Mouse (Mus musculus) midbrain, postnatal 0 days (tissue): ENCODE data around the gene Mef2c. TPM values are rescaled to one million over a fixed set of nuclear protein-coding genes. Genes with fewer than 3 reads are reported as not detected.

Experiments used
- ATAC-seq: fragments of 200-750 bp; cut with Nextera tagmentation; 2 replicates; pipeline ENCODE4 v1.8.0; 2017; ENCODE audit warnings: moderate number of reproducible peaks, mild to moderate bottlenecking, moderate TSS enrichment, moderate library complexity; ENCODE audit not compliant: low FRiP score
- DNase-seq: peaks from one replicate; pipeline ENCODE4 v3.0.0-alpha.2; 2015; ENCODE audit warnings: low spot score
- H3K27ac ChIP-seq: fragments of 300-500 bp; sonication (generic); 2 replicates; pipeline ENCODE4 v1.5.1; 2014; ENCODE audit warnings: low read depth, mild to moderate bottlenecking, low read length, mixed read lengths
- H3K27me3 ChIP-seq: fragments of 300-500 bp; sonication (generic); 2 replicates; pipeline ENCODE4 v1.6.1; 2014; ENCODE audit warnings: low read length, control low read depth, mixed read lengths; ENCODE audit not compliant: insufficient read depth
- H3K36me3 ChIP-seq: fragments of 300-500 bp; sonication (generic); 2 replicates; pipeline ENCODE4 v1.6.1; 2014; ENCODE audit warnings: low read length, control low read depth, mixed read lengths; ENCODE audit not compliant: insufficient read depth
- H3K4me1 ChIP-seq: fragments of 300-500 bp; sonication (generic); 2 replicates; pipeline ENCODE4 v1.6.1; 2014; ENCODE audit warnings: mild to moderate bottlenecking, control low read depth, antibody characterized with exemption, low read length, mixed read lengths; ENCODE audit not compliant: insufficient read depth
- H3K4me2 ChIP-seq: fragments of 300-500 bp; sonication (generic); 2 replicates; pipeline ENCODE4 v1.6.1; 2014; ENCODE audit warnings: low read depth, mild to moderate bottlenecking, low read length, mixed read lengths; ENCODE audit not compliant: poor library complexity, severe bottlenecking
- H3K4me3 ChIP-seq: fragments of 300-500 bp; sonication (generic); 2 replicates; pipeline ENCODE4 v1.5.1; 2014; ENCODE audit warnings: low read depth, mild to moderate bottlenecking, low read length, moderate library complexity
- H3K9ac ChIP-seq: fragments of 300-500 bp; sonication (generic); replicated peaks from 2 replicates; pipeline ENCODE4 v1.6.1; 2014; ENCODE audit warnings: mild to moderate bottlenecking, low read length, moderate library complexity, mixed read lengths; ENCODE audit not compliant: poor library complexity, severe bottlenecking
- H3K9me3 ChIP-seq: fragments of 300-500 bp; sonication (generic); 2 replicates; pipeline ENCODE4 v1.6.1; 2016; ENCODE audit warnings: low read length, control low read depth
- CTCF ChIP-seq: IDR thresholded peaks from 2 replicates; pipeline ENCODE4 v1.5.1; 2016; ENCODE audit warnings: antibody characterized with exemption, mild to moderate bottlenecking
- WGBS: fragments of 180-500 bp; shearing (Covaris S2); extraction: QIAGEN DNeasy Blood & Tissue Kit; methylation state at CpG from one replicate; pipeline ENCODE4 v1.1.7; 2014; 5-methylcytosine and 5-hydroxymethylcytosine counted together
- polyA plus RNA-seq: library from polyadenylated mRNA; unstranded; fragments of >200 nt; fragmentation: Nextera tagmentation; extraction: Ambion mirVana; gene quantifications from 2 replicates; pipeline ENCODE4 v1.2.1, GENCODE M21; 2015
- total RNA-seq: library from RNA; depleted of rRNA; stranded (reverse); fragments of >200 nt; gene quantifications from 2 replicates; pipeline ENCODE4 v1.2.3, GENCODE M21; 2014

Gene Mef2c
- total and polyA plus RNA-seq, 2 experiments from 2014 or later = 32.9 to 50.7 TPM

DNA sequence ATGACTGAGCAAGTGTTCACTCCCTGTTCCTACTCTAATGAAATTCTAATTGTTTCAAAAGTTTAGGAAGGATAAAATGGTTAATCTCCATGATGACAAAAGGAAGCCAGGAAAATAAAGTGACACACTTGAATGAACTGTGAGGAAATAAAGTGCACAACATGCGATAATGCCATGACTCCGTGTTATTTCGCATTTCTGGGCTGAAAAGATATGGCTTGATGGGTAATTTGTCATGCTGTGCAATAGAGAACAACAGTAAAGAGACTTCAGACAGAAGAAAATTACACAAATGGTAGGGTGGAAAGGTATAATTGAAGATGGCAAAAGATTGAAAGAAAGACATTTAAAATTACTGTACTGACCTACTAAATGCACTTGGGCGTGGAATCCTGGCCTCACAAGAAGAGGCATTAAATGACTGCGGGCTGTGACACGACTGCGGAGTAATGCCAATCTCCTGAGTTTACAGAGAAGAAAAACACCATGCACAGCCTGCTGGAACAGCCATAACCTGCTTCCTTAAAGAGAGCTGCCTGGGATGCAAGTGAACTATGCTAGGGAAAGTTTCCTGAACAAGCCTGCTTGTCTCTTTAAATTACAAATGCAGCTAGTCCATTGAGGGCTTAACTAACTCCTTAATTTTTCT, 19.0 kb upstream of the Mef2c start:
- ATAC-seq (no peak), DNase-seq (no peak)
- 73% methylated on average over 7 of the region's 7 CpGs for WGBS
- Histone ChIP-seq H3K4me2 (no peak overlapping the region), H3K27ac (no peak overlapping the region), H3K4me1 (no peaks in the 10 kb centered on the region), H3K9me3 (no peaks in the 10 kb centered on the region), H3K27me3 (no peaks in the 10 kb centered on the region), H3K36me3 (no peaks in the 10 kb centered on the region), H3K4me3 (no peak overlapping the region), H3K9ac (no peak overlapping the region)
- no peak for TF ChIP-seq CTCF

DNA sequence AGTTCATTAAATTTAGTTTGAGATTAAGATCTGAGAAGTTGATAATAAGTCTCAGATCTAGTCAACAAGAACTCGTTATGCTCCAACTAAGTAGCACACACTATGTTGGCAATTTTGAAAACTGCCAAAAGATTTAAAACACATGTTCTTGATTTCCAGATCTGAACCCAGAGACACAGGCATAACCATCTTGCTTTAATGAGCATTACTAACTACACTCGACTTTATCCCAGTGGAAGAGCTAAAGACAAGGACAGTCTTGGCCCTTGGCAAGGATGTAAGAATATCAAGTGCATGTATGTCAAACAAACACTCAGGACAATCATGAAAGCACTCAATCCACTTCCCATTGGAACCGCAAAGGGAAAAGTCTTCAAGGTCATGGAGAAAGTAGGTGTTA, 11.8 kb upstream of the Mef2c start:
- H3K9ac ChIP-seq = no peak overlapping the region
- no peaks in the 10 kb centered on the region for H3K36me3 ChIP-seq
- no peak overlapping the region for H3K27ac ChIP-seq
- DNase-seq (no peak), ATAC-seq (no peak)
- H3K9me3 ChIP-seq = no peaks in the 10 kb centered on the region
- H3K4me3 ChIP-seq = no peak overlapping the region
- TF ChIP-seq CTCF = no peak
- H3K4me2 ChIP-seq = no peak overlapping the region
- no peaks in the 10 kb centered on the region for H3K4me1 ChIP-seq
- H3K27me3 ChIP-seq = no peaks in the 10 kb centered on the region
- WGBS = 82% methylated on average over 3 of the region's 3 CpGs

DNA sequence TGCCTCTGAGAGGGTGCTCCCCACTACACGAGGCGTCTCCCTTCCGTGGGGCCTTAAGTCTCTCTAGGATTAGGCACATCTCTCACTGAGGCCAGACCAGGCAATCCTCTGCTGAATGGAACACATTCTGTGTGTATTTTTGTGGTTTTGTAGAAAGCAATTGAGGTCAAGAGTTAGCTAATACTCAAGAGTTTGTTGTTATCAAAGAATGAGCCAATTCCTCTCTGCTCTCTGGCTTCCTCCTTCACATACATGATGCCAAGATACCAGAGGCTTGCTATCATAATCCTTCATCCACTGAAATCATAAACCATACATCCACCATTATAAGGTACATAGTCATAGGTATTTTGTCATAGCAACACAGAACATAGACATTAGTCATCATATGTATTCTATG, 6.1 kb upstream of the Mef2c start:
- no peak overlapping the region for H3K4me2 ChIP-seq
- TF ChIP-seq CTCF = no peak
- H3K36me3 ChIP-seq = no peaks in the 10 kb centered on the region
- no peak overlapping the region for H3K4me3 ChIP-seq
- 84% methylated on average over 3 of the region's 3 CpGs for WGBS
- DNase-seq = no peak
- no peak for ATAC-seq
- no peaks in the 10 kb centered on the region for H3K9me3 ChIP-seq
- H3K4me1 ChIP-seq = no peaks in the 10 kb centered on the region
- H3K27ac ChIP-seq = no peak overlapping the region
- no peaks in the 10 kb centered on the region for H3K27me3 ChIP-seq
- H3K9ac ChIP-seq = no peak overlapping the region

DNA sequence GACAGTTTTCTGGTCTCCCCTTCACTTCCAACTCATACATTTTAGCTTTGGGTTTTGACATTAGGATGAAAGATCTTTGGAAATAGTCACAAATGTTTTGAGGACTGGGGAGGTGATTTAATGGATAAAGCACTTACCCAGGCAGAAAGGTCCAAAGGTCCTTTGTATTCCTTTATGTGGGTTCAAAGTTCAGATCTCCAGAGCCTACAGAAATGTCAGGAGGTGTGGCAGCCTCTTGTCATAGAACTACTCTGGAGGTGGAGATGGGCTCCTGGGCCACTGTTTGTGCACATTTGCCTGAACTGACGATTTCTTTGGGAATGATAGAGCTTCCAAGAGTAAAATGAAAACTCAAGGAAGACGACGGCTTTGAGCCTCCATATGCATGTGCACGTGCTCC, 4.3 kb upstream of the Mef2c start:
- H3K27ac ChIP-seq = no peak overlapping the region
- ATAC-seq (no peak), DNase-seq (no peak)
- 65% methylated on average over 4 of the region's 4 CpGs for WGBS
- no peaks in the 10 kb centered on the region for H3K36me3 ChIP-seq
- H3K4me1 ChIP-seq = no peaks in the 10 kb centered on the region
- H3K9ac ChIP-seq = no peak overlapping the region
- H3K9me3 ChIP-seq = no peaks in the 10 kb centered on the region
- no peak for TF ChIP-seq CTCF
- H3K4me2 ChIP-seq = no peak overlapping the region
- H3K27me3 ChIP-seq = no peaks in the 10 kb centered on the region
- H3K4me3 ChIP-seq = no peak overlapping the region

DNA sequence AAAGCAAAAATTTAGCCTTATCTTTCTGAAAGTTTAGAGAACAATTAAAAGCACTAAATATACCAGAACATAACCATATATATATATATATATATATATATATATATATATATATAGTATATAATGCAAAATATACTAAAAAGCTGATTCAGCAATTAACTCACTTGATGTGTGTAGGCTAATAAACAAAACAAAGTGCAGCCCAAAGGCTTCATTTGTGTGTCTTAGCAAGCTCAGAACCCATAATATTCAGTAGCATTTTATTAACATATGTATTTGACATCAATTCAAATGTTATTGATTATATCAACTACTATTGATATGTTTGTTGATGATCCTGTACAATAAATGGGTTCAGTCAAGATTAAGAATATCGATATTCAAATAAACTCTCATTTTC, 3.9 kb downstream of the Mef2c start:
- TF ChIP-seq CTCF = no peak
- Histone ChIP-seq H3K4me2 (no peak overlapping the region), H3K9ac (no peak overlapping the region), H3K4me3 (no peak overlapping the region), H3K9me3 (no peaks in the 10 kb centered on the region), H3K4me1 (no peaks in the 10 kb centered on the region), H3K36me3 (no peaks in the 10 kb centered on the region), H3K27ac (no peak overlapping the region), H3K27me3 (no peaks in the 10 kb centered on the region)
- WGBS = 93% methylated on average over 1 of the region's 1 CpGs
- no peak for ATAC-seq
- no peak for DNase-seq

DNA sequence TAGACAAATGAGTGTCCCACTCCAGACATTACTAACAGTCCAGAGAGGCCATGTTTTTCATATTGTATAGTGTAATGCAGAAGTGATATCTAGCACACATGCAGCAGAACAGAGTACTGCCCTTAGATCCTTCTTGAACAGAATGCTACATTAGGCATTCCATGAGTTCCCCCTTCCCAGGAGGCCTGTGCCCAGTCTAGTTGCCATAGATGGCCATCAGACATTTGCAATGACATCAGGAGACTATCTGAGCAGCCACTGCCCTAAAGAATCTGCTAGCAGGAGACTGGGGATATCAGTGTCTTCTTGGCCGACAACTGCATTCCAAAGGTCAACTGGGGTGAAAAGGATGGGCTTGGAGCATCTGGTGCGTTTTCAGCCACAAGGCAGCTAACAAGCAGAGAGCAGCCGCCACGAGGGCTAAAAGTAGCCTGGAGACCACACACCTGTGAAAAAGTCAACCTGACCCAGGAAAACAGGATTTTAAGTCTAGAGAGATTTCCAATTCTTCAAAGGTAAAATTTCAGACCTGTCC, 11.2 kb downstream of the Mef2c start:
- DNase-seq (no peak), ATAC-seq (no peak)
- H3K4me1 ChIP-seq = no peaks in the 10 kb centered on the region
- TF ChIP-seq CTCF = no peak
- H3K27me3 ChIP-seq = no peaks in the 10 kb centered on the region
- WGBS = 71% methylated on average over 4 of the region's 4 CpGs
- no peaks in the 10 kb centered on the region for H3K36me3 ChIP-seq
- H3K9me3 ChIP-seq = no peaks in the 10 kb centered on the region
- H3K4me2 ChIP-seq = no peak overlapping the region
- no peak overlapping the region for H3K4me3 ChIP-seq
- H3K27ac ChIP-seq = no peak overlapping the region
- H3K9ac ChIP-seq = no peak overlapping the region
